Mouse (Mus musculus) lung, postnatal 36 days (tissue): ENCODE measurements around the gene Map2k6.

Experiments used
- DNase-seq: peaks from one replicate; pipeline ENCODE4 v3.0.0; 2022; ENCODE audit warnings: mixed read lengths

Gene Map2k6

GRCm38 (mm10) chr11:110566307-110566706, 167.4 kb downstream of the Map2k6 start:
- no peak for DNase-seq

- DNase-seq = peak; percentile 56
Observed at GRCm38 (mm10) chr11:110572548-110572947, 173.6 kb downstream of the Map2k6 start.
